Mouse (Mus musculus): ENCODE data around the gene Zfp292. TPM values are rescaled to one million over a fixed set of nuclear protein-coding genes. Genes with fewer than 3 reads are reported as not detected.
"Not testable (repeated sequence)": the region's sequence is repeated elsewhere in the genome, so short reads cannot be mapped to it uniquely, and the experiment has no call there.

Gene Zfp292
- polyA plus RNA-seq (2015; fragmentation: Nextera tagmentation; extraction: Ambion mirVana) = 12.4 and 13.0 TPM in 2 replicates

DNA sequence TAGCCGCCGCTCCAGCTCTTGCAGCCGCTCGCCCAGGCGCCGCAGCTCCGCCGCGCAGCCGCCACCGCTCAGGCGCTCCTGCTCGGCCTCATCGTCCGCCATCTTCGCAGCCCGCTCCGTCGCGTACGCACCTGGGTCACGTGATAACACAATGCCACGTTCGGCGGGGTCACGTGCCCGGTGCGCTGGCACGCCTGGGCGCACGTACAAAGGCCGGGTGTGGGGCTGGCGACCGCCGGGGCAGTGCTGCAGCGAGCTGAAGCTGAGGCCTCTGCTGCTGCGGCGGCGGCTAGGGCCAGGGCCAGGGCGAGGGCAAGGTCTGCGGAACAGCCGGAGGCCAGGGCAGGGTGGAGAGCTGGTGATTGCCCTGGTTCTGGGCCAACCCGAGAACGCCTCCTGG is at the start of gene Zfp292:
Gene Zfp292 (minus strand): TSS at position 143 of the 400 bp plus-strand sequence.
- WGBS = under 1% methylated on average over 42 of the region's 44 CpGs

DNA sequence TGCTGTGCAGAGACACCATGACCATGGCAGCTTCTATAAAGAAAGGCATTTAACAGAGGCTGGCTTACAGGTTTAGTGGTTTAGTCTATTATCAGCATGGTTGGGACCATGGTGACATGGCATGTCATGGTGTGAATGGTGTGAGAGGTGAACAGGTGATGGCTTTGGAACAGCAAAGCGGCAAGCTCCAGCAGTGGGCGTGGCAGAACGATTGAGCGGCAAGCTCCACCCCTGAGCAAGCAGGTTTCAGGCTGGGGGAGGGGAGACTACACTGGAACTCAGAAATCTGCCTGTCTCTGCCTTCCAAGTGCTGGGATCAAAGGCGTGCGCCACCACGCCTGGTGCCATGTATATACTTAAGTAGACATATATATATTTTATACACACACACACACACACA is 45.6 kb upstream of the Zfp292 start:
- not testable (repeated sequence) for H3K27me3 ChIP-seq (ENCODE audit: control insufficient read depth, insufficient read depth, low read length); ATAC-seq (replicated peaks; ENCODE audit: extremely low read depth, insufficient read depth, low FRiP score); H3K9ac ChIP-seq (ENCODE audit: low read length); H3K4me3 ChIP-seq (ENCODE audit: low read length); H3K4me1 ChIP-seq (ENCODE audit: control insufficient read depth, insufficient read depth, low read length); H3K36me3 ChIP-seq (ENCODE audit: control insufficient read depth, insufficient read depth); H3K4me2 ChIP-seq (ENCODE audit: low read depth, low read length); H3K27ac ChIP-seq (ENCODE audit: low read length); H3K9me3 ChIP-seq (replicated peaks; ENCODE audit: control insufficient read depth, low read length)
- 64% methylated on average over 7 of the region's 7 CpGs for WGBS

More for the DNA sequence above, at the start of gene Zfp292:
- H3K4me2 ChIP-seq (ENCODE audit: low read depth, low read length) = peak within 1 kb of the TSS; percentile 91
- H3K4me1 ChIP-seq (ENCODE audit: control insufficient read depth, insufficient read depth, low read length) = peaks cover 29% of the 10 kb centered on the region
- peak within 1 kb of the TSS; percentile 91 for H3K27ac ChIP-seq (ENCODE audit: low read length)
- ATAC-seq (replicated peaks; ENCODE audit: extremely low read depth, insufficient read depth, low FRiP score) = peak; percentile 88
- peak within 1 kb of the TSS; percentile 99 for H3K9ac ChIP-seq (ENCODE audit: low read length)
- H3K9me3 ChIP-seq (replicated peaks; ENCODE audit: control insufficient read depth, low read length) = no peaks in the 10 kb centered on the region
- H3K4me3 ChIP-seq (ENCODE audit: low read length) = peak within 1 kb of the TSS; percentile 95
- no peaks in the 10 kb centered on the region for H3K27me3 ChIP-seq (ENCODE audit: control insufficient read depth, insufficient read depth, low read length)
- H3K36me3 ChIP-seq (ENCODE audit: control insufficient read depth, insufficient read depth) = no peaks in the 10 kb centered on the region

DNA sequence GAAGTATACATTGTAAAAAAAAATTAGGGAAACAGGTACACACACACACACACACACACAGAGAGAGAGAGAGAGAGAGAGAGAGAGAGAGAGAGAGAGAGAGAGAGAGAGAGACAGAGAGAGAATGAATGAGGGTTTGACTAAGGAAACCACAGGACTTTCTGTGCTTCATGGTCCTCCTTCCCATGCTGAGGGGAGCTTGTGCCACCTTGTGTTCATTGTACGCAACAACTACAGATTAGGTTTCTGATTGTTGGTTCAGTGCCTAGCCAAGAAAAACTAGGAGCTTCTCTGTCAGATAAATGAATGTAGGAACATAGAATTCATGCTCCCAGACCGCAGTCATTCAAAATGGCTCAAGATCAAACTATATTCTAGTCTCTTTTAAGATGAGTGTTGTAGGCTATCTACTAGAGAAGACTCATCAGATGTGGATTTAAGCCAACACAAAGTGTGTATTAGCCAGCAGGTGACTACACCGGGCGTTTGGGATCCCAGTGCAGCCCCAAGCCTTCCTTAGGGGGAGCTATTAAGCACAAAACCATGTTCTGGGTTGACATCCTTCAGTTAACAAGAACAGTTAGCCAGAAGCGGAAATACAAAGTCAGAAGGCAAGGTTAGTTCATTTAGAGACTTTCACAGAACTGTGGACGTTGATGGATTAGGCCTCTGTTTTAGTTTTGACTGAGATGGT is 39.6 kb upstream of the Zfp292 start:
- H3K27me3 ChIP-seq (ENCODE audit: control insufficient read depth, insufficient read depth, low read length) = no peaks in the 10 kb centered on the region
- H3K4me2 ChIP-seq (ENCODE audit: low read depth, low read length) = no peak overlapping the region
- H3K4me3 ChIP-seq (ENCODE audit: low read length) = no peak overlapping the region
- no peak for ATAC-seq (replicated peaks; ENCODE audit: extremely low read depth, insufficient read depth, low FRiP score)
- no peaks in the 10 kb centered on the region for H3K4me1 ChIP-seq (ENCODE audit: control insufficient read depth, insufficient read depth, low read length)
- WGBS = 60% methylated on average over 6 of the region's 6 CpGs
- no peaks in the 10 kb centered on the region for H3K9me3 ChIP-seq (replicated peaks; ENCODE audit: control insufficient read depth, low read length)
- H3K27ac ChIP-seq (ENCODE audit: low read length) = no peak overlapping the region
- no peak overlapping the region for H3K9ac ChIP-seq (ENCODE audit: low read length)
- no peaks in the 10 kb centered on the region for H3K36me3 ChIP-seq (ENCODE audit: control insufficient read depth, insufficient read depth)

DNA sequence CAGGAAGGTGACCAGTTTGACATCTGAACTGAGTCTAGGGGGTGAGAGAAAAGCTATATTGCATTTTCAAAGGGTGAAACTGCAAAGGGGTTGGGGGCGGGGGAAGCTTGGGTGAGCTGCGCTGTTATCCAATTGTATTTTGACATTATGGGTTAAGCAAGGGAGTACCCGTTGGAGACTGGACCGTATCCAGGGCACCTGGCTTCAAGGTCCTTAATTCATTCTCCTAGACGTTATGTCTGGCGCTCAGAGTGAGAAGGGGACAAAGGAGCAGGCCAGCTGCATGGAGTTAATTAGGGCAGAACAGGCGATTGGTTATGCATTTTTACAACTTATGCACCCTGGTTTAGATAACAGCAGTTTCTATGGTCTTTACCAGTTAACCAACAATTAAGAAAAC is 34.6 kb upstream of the Zfp292 start:
- Histone ChIP-seq H3K4me3 (ENCODE audit: low read length) (no peak overlapping the region), H3K4me1 (ENCODE audit: control insufficient read depth, insufficient read depth, low read length) (no peaks in the 10 kb centered on the region), H3K36me3 (ENCODE audit: control insufficient read depth, insufficient read depth) (no peaks in the 10 kb centered on the region), H3K9me3 (replicated peaks; ENCODE audit: control insufficient read depth, low read length) (no peaks in the 10 kb centered on the region), H3K4me2 (ENCODE audit: low read depth, low read length) (no peak overlapping the region), H3K27ac (ENCODE audit: low read length) (no peak overlapping the region), H3K9ac (ENCODE audit: low read length) (no peak overlapping the region), H3K27me3 (ENCODE audit: control insufficient read depth, insufficient read depth, low read length) (no peaks in the 10 kb centered on the region)
- no peak for ATAC-seq (replicated peaks; ENCODE audit: extremely low read depth, insufficient read depth, low FRiP score)
- WGBS = 70% methylated on average over 7 of the region's 7 CpGs

DNA sequence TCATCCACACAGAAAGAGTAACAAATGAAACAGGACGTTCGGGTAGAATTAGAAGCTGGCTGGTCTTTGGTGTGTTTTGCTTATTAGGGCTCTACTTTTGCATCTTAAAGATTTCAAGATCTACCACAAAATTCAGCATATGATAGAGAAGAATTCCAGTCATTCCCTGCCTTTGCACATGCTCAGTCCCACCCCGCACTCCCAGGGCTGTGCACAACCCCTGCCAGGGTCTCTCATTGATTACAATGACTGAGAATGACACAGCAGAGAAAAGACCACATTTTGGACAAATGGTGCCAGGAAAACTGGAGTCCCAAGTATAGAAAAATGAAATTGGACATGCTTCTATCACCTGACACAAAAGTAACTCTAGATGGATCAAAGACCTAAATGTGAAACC is 29.4 kb upstream of the Zfp292 start:
- Histone ChIP-seq H3K36me3 (ENCODE audit: control insufficient read depth, insufficient read depth) (no peaks in the 10 kb centered on the region), H3K27me3 (ENCODE audit: control insufficient read depth, insufficient read depth, low read length) (no peaks in the 10 kb centered on the region), H3K4me3 (ENCODE audit: low read length) (no peak overlapping the region), H3K9me3 (replicated peaks; ENCODE audit: control insufficient read depth, low read length) (no peaks in the 10 kb centered on the region), H3K4me2 (ENCODE audit: low read depth, low read length) (no peak overlapping the region), H3K9ac (ENCODE audit: low read length) (no peak overlapping the region), H3K27ac (ENCODE audit: low read length) (no peak overlapping the region), H3K4me1 (ENCODE audit: control insufficient read depth, insufficient read depth, low read length) (no peaks in the 10 kb centered on the region)
- WGBS = 79% methylated on average over 3 of the region's 3 CpGs
- no peak for ATAC-seq (replicated peaks; ENCODE audit: extremely low read depth, insufficient read depth, low FRiP score)

DNA sequence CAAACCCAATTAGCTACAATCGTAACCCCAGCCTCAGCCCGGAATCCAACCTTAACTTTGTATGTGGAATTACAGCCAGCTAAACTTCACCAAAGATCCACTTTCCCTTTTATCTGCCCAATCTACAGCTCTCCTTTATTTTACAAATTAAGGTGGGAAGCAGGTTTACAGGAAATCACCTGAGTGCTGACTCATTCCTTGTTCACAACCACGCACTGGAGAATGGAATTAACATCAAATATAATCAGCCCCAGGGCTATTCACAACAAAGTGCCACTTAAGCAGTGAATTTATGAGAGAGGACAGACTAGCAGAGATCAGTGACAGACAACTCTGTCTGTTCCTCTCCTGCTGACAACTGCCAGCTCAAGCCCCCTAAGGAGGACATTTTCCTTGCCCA is 28.6 kb upstream of the Zfp292 start:
- WGBS = 74% methylated on average over 3 of the region's 3 CpGs
- no peaks in the 10 kb centered on the region for H3K9me3 ChIP-seq (replicated peaks; ENCODE audit: control insufficient read depth, low read length)
- no peaks in the 10 kb centered on the region for H3K4me1 ChIP-seq (ENCODE audit: control insufficient read depth, insufficient read depth, low read length)
- H3K27me3 ChIP-seq (ENCODE audit: control insufficient read depth, insufficient read depth, low read length) = no peaks in the 10 kb centered on the region
- no peak overlapping the region for H3K9ac ChIP-seq (ENCODE audit: low read length)
- no peak overlapping the region for H3K4me2 ChIP-seq (ENCODE audit: low read depth, low read length)
- H3K27ac ChIP-seq (ENCODE audit: low read length) = no peak overlapping the region
- no peaks in the 10 kb centered on the region for H3K36me3 ChIP-seq (ENCODE audit: control insufficient read depth, insufficient read depth)
- no peak overlapping the region for H3K4me3 ChIP-seq (ENCODE audit: low read length)
- no peak for ATAC-seq (replicated peaks; ENCODE audit: extremely low read depth, insufficient read depth, low FRiP score)

DNA sequence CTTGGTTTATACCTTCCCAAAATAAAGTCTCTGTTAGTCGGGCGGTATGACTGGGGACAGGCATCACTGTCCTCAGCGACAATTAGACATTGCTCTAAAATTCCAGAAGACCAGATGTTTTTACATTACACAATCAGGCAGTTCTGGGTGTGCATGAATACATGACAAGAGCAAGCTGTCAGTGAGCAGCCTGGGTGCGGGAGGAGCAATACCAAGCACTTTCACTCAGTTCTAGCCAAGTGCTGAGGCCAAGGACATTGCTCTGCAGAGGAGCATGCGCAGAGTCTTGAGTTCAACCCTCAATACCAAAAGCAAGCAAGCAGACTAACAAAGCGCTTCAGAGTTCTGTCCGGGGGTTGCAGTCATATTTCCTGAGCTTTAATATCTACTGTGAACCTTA is 25.4 kb upstream of the Zfp292 start:
- H3K9me3 ChIP-seq (replicated peaks; ENCODE audit: control insufficient read depth, low read length) = no peaks in the 10 kb centered on the region
- no peaks in the 10 kb centered on the region for H3K36me3 ChIP-seq (ENCODE audit: control insufficient read depth, insufficient read depth)
- H3K27me3 ChIP-seq (ENCODE audit: control insufficient read depth, insufficient read depth, low read length) = no peaks in the 10 kb centered on the region
- no peak overlapping the region for H3K9ac ChIP-seq (ENCODE audit: low read length)
- WGBS = 80% methylated on average over 7 of the region's 7 CpGs
- no peaks in the 10 kb centered on the region for H3K4me1 ChIP-seq (ENCODE audit: control insufficient read depth, insufficient read depth, low read length)
- H3K4me3 ChIP-seq (ENCODE audit: low read length) = no peak overlapping the region
- no peak overlapping the region for H3K4me2 ChIP-seq (ENCODE audit: low read depth, low read length)
- H3K27ac ChIP-seq (ENCODE audit: low read length) = no peak overlapping the region
- no peak; the same call in 1 of the 2 replicates for ATAC-seq (replicated peaks; ENCODE audit: extremely low read depth, insufficient read depth, low FRiP score)

DNA sequence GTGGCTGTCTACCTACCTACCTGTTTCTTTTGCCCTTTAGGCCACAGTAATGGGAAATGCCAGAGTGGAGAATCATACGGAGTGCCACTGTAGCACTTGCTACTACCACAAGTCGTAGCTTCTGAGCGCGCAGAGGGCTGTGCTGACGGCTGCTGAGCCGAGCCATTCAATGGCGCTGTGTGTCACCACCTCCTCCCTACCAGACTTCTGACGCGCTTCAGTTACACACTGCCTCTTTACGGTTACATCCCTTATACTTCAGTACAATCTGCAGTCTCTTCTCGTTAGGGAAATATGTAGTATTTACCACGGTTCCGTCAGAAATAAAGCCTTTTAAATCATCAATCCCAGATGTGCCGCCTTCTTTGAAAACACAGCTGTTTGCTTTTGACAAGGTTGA is 24.3 kb upstream of the Zfp292 start:
- H3K4me1 ChIP-seq (ENCODE audit: control insufficient read depth, insufficient read depth, low read length) = no peaks in the 10 kb centered on the region
- no peaks in the 10 kb centered on the region for H3K36me3 ChIP-seq (ENCODE audit: control insufficient read depth, insufficient read depth)
- no peak overlapping the region for H3K27ac ChIP-seq (ENCODE audit: low read length)
- no peak for ATAC-seq (replicated peaks; ENCODE audit: extremely low read depth, insufficient read depth, low FRiP score)
- no peak overlapping the region for H3K4me3 ChIP-seq (ENCODE audit: low read length)
- H3K9me3 ChIP-seq (replicated peaks; ENCODE audit: control insufficient read depth, low read length) = no peaks in the 10 kb centered on the region
- no peaks in the 10 kb centered on the region for H3K27me3 ChIP-seq (ENCODE audit: control insufficient read depth, insufficient read depth, low read length)
- H3K4me2 ChIP-seq (ENCODE audit: low read depth, low read length) = peak overlapping the region; percentile 36; the same call in 1 of the 2 replicates
- WGBS = 36% methylated on average over 14 of the region's 14 CpGs
- H3K9ac ChIP-seq (ENCODE audit: low read length) = no peak overlapping the region

DNA sequence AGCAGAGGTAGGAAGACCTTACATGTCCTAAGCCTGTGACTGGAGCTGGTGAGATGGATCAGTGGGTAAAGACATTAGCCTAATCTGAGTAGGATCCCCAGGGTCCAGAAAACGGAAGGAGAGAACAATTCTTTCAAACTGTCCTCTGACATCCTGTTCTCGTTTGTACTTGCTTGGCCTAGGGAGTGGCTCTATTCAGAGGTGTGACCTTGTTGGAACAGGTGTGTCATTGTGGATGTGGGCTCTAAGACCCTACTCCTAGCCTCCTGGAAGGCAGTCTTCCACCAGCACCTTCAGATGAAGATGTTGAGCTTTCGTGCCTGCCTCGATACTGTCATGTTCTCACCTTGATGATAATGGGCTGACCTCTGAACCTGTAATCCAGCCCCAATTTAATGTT is 23.4 kb upstream of the Zfp292 start:
- no peak overlapping the region for H3K9ac ChIP-seq (ENCODE audit: low read length)
- H3K4me3 ChIP-seq (ENCODE audit: low read length) = no peak overlapping the region
- ATAC-seq (replicated peaks; ENCODE audit: extremely low read depth, insufficient read depth, low FRiP score) = no peak
- WGBS = 72% methylated on average over 4 of the region's 4 CpGs
- H3K36me3 ChIP-seq (ENCODE audit: control insufficient read depth, insufficient read depth) = no peaks in the 10 kb centered on the region
- no peaks in the 10 kb centered on the region for H3K4me1 ChIP-seq (ENCODE audit: control insufficient read depth, insufficient read depth, low read length)
- no peak overlapping the region for H3K4me2 ChIP-seq (ENCODE audit: low read depth, low read length)
- H3K27ac ChIP-seq (ENCODE audit: low read length) = no peak overlapping the region
- no peaks in the 10 kb centered on the region for H3K9me3 ChIP-seq (replicated peaks; ENCODE audit: control insufficient read depth, low read length)
- no peaks in the 10 kb centered on the region for H3K27me3 ChIP-seq (ENCODE audit: control insufficient read depth, insufficient read depth, low read length)

Data from heart, embryonic 16.5 days (tissue).